Mouse (Mus musculus) frontal cortex, adult (tissue): ENCODE measurements around the gene Epha1.

ENCODE experiments used
- ATAC-seq: cut with Nextera tagmentation; 2 replicates; pipeline ENCODE4 v1.9.2; 2017; ENCODE audit warnings: mild to moderate bottlenecking, moderate library complexity, mixed read lengths; ENCODE audit not compliant: low TSS enrichment

The Epha1 gene

DNA sequence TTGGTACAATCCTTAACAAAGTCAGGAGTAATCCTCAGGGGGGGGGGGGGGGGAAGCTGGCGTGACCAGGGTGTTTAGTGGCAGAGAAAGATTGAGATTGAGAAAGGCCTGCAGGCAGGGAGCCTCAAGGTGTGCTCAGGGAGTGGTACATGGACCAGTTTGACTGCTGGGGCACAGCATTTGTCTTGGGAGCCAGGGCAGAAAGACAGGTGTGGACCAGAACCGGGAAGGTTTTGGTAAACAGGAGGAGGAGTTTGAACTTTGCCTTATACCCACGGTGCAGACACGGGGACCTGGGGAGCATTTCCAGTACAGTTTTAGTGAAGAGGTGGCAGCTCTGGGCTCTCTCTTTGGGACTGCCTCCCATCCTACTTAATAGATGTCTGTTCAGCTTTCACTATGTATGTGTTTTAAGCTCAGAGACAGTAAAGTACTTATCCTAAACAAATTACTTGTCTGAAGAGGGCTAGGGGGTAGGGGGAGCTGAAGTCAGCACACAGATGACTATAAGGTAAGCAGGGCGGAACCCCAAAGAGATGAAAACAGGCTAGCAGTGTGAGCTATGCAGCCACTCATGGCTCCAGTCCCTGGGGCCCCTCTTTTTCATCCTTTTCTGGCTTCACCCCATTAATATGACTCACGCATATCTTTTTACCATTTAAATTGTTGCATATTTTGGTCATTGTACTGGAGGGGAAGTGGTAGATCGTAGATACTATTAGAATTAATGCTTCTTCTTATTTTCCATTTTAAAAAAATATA lies 782 bp upstream of the Epha1 start:
- no peak for ATAC-seq

DNA sequence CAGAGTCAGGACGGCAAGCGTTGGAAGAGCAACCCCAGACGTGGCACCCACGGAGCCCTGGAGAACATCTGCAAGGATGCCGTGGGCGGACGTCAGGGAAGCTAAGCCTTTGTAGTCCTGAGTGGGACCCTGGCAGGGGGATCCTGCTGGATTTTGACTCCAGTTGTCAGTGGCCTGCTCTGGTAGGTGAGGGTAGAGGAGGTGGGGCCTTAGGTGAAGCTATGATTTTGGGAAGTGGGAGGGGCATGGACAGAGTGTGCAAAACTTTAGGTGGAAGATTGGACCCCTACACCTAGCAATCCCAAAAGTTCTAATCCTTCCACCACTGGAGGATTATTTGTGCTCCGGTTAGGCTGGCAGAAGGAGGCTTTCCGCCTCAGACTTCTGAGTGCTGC lies 650 bp downstream of the Epha1 start:
- ATAC-seq: no peak

DNA sequence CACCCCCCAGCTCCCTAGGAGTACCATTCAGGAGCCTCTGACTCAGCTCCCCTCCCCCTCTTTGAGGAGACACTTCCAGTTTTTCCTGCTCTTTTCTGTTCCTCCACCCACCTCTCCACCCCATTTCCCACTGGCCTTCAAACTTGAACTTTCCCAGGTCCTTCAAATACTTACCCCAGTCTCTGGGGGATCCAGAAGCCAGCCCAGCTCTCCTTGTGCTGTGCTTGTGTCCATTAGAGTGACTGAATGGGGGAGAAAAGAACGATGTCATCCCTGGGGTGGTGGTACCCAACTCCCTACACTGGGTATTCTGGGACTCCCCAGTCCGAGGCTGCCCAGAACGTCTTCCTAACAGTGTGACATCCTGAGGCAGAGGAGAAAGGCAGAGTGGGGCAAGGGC lies 1.1 kb downstream of the Epha1 start:
- no peak for ATAC-seq

DNA sequence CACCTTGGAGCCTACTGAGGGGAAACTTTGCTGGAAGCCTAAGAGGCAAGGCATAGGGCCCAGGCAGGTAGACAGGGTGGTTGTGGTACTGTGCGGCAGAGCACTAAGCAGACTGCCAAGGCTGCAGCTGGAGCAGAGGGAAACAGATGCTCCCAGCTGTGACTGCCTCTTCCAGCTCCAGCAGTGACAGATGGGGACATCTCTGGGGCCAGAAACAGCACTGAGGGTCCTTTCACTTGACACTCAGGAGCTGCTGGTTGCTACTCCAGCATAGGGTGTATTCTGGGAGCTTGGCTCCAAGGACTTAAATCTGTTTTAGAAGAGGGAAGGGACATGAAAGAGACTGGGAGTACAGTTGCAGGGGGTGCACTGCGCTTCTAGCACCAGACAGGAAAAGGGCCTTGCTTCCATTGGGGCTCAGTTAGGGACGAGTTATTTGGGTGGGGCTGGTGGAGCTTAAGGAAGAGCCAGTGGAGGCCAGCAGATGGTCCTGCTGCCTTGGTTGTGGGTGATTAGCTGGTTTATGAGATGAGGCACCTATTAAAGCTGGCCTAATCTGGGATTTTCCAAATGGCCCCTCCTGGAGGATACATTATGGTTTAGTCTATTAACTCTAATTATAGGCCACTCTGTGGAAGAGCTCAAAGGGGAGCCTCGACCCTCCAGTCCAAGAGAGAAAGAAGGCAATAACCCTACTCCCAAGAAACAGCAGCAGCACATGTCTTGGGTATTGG lies 2.3 kb downstream of the Epha1 start:
- peak; percentile 53 for ATAC-seq

DNA sequence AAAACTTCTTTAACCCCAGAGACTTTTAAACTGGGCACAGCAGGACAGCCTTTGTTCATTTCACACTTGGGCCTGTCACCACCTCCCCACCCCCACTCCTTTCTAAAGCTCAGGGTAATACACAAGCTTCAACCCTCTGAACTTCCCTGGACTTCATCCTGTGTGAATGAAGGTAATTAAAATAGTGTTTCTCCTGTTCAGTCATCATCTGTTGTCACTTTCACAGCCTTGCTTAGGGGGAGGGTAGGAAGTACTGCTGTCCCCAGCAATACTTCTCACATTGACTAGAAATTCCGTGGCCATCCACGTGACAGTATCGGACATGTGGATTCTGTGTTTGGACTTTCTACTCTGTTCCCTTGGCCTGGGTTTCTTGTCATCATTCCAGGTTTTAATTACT lies 3.2 kb downstream of the Epha1 start:
- ATAC-seq: no peak

DNA sequence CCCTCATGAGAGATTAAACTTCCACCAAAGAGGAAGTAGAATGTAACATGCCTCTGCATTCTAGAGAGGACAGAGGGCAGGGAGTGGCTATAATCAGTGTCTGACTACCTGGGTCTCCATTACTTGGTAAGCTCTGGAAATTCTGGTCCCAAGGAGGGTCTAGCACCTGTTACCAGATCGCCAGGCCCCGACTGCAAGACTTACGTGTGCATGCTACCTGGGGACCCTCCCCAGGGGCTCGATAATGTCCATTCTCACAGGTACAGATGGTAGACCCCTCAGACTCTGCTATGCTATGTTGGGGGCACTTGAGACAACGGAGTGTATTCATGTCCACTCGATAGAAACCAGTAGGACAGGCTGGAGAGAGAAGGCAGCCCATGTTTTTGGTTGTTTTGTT lies 7.9 kb downstream of the Epha1 start:
- ATAC-seq: no peak

DNA sequence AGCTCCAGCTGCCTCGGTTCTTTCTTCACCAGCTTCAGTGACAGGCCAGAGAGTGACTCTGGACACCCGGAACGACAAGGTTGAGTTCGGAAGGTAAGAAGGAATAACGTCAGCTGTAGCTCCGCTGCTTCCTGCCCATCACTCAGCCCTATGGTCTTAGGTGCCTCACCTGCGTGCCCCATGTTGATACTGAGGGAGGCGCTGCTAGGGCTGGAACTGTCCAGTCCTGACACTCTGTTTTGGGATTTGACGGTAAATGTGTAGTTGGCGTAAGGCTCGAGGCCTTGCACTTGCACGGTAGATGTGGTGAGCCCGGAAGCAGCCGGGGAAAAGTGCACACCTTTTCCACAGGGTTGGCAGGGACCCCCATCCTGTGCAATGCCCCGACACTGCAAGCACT lies 8.5 kb downstream of the Epha1 start:
- ATAC-seq: no peak

DNA sequence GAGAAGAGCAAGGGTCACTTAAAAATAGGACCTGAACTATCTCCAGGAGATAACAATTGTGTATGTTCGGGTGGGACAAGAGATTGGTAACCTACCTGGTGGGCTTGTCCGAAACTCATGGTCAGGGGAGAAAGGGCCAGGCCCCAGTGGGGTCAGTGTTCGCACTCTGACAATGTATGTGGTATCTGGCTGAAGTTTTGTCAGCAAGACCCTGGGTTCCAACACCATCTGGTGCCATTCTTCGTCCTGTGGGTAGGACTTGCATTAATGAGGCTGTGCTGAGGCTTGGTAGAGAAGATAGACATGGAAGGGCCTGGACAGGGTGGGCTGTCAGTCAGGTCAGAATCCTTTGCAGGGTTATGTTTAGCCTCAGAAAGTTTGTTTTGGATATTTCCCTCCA lies 9.0 kb downstream of the Epha1 start:
- no peak for ATAC-seq

DNA sequence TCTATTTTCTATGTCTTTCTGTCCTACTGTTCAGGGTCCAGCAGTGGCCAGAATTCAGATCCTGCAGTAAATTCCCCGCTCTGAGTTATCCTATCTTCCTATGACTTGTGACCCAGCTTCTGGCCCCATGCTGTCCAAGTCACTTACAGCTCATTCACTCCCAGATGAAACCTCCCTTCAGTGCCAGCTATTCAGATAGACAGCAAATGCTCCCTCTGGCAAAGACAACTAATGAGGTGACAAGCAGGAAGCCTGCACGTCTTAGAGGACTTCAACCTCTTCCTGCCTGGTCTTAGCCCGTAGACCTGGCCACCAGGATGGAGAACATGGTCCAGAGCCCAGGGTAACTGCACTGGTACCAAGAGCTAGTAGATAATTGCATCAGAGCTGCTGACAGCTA lies 10.1 kb downstream of the Epha1 start:
- ATAC-seq: no peak

DNA sequence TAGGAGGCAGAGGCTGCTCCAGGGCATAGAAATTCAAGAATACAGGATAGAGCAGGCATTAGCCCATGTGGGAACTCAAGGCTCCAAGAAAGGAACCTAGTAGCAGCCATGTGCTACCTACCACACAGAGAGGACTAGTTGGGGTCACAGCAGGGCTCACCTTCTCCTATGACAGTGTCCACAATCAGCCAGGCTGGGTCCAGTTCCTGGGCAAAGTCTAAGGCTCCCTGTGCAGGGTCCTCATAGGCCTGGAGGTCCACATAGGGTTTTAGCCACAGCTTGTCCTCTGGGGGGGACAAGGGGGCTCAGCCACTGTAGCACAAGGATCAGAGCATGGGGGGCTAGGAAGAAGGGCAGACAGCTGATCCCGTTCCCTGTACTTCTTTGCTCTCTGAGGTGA lies 10.6 kb downstream of the Epha1 start:
- no peak for ATAC-seq

DNA sequence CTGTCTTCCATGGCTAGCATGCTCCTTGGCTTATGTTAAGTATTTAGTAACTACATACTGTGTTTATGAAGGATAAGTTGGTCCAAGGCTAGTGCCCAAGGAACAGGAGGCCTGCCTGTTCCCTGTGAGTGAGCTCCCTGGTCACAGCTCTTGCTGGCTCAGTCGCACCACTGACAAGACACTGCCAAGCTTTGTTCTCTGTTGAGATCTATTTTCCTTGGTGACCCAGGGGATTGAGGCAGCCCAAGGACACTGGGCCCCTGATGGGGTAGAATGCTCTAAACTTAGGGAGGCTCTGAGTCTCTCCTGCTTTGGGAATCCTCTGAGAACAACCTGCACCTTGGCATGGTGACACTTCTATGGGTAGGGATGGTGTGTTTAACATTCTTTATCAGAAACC lies 11.0 kb downstream of the Epha1 start:
- 0 out of 2 replicates have a peak, but pooled peaks have one; percentile 11 for ATAC-seq

DNA sequence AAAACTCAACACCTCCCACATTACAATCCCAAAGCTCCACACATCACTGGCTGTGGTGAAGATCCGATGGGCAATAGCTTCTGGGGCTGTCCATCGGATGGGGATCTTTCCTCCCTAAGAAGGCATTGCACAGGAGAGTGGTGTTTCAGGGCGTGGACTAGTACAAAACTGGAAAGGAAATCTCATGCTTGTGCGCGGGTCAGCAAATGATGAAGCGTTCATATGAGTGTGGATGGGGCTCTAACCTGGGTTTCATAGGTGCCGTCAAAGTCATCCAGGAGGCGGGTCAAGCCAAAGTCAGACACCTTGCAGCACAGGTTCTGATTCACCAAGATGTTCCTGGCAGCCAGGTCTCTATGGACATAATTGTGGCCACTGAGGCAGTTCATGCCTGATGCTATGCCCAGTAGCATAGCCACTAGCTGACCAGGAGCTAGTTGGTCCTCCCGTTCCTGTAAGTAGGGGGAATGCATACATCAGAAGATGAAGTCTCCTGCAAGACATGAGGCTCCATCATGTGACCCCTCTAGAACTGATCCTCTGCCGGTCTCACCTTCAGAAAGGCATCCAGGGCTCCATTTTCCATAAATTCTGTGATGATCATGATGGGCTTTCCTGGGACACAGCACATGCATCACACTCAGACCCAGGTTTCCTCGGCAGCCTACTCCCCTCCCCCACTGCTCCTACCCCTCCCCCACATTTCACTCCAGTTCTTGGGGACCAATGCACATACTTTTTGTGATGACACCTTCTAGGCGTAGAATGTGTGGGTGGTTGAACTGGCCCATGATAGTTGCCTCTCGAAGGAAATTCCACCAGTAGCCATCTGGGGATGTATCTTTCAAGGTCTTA lies 11.8 kb downstream of the Epha1 start:
- no peak for ATAC-seq

DNA sequence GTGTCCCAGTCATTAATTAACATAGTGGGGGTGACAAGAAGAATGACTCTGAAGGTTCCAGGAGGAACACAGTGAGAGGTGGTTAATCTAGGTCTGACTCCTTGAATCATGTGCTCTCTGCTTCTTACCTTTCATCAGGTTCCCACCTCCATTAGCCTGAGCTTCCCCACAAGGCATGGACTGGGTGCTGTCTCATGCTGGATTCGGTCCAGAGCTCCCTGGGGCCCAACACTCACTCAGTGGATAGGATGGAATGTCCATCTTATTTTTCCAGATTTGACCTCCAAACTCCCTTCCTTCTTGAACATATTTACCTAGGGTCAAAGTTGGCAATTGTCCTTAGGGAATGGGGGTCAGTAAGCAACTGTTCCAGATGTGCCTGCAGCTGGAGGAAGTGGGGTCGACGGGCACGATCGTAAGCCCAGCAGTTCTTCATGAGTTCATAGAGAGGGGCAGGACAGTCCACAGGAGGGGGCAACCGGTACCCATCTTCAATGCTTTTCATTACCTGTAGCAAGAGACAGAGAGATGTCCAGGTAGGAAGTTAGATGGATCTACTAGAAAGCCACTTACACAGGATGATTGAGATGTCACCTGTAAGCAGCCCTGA lies 12.7 kb downstream of the Epha1 start:
- no peak for ATAC-seq

DNA sequence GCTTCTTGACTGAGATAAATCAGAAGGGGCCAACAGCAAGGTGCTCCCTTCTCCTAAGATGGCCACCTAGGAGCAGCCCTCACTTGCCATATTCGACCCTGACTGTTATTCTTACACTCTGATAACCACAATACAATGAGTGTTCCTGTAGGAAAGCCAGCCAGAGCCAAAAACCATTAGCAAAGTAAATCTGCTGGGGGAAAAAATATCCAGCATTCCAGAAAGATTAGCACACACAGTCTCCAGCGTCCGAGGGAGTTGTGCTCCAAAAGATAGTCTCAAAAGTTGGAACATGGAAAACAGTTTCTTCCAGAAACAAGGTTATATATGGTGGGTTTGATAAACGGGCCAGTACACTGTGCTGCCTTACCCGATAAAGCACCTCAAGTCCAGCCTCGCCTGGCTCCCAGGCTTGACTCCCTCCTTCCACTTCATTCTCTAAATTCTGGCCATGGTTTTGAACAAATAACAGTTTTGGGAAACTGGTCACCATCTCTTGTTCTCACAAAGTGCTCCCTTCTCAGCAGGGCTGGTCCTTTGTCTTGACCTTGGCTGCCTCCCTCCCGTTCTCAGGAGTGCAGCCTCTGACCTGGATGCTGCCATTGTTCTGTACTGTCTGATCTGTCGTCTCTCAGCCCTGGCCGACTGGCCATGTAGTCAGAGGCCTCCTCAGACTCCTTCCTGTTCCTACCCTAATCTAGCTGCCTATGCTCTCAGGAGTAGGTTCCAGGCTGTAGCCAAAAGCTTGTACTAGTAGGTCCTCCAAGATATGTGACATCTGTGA lies 13.5 kb downstream of the Epha1 start:
- no peak for ATAC-seq

DNA sequence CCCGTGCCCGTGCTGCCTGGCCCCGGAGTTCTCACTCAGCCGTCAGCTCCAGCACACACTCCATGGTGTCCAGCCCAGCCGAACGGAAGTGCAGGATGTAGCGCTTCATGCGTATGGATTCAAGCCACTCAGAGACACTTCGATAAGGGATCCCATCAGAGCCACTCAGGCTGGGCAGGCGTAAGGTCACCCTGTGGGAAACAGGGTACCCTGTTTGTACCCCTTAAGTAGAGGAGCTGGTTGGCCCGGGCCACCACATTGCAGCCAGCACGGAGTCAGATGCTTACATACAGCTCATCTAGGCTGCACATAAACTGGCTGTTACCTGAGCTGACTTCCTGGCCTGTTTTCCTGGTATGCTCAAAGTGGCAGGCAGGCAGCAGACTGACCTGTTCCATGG lies 14.2 kb downstream of the Epha1 start:
- ATAC-seq: no peak

DNA sequence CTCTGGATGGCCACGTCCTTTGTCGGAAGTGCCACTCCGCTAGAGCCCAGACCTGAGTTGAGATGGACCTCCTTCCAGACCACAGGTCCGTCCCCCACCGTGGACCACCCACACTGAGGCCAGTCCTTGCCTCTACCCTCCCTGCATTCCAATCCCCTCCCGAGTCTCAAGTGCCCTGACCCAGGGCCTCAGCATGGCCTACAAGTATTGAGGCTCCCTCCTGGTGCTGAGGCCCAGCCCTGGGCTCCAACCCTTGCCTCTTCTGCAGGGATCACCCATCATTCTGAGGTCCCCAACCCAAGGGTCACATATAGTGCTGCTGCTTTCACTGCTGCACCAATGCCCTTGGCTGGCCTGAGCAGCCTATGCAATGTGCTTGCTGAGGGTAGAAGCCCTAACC lies 15.2 kb downstream of the Epha1 start:
- ATAC-seq: no peak

DNA sequence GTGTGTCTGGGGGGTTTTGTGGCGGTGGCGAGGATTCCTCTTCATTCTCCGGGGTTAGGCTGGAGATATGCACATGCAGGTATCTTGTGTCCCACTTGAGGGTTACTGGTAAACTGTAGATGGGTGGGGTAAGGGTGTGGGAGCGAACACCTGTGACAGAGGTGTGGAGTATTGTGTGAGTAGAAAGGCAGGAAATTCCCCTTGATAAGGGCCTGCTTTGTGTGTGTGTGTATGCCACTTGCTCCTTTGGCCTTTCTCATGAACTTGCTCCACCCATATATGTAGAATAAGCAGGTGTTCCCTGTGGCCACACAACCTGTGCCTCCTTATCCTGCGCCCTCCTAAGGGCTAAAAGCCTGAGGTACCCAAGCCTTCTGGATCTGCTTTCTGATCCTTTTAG lies 16.2 kb downstream of the Epha1 start:
- no peak for ATAC-seq

DNA sequence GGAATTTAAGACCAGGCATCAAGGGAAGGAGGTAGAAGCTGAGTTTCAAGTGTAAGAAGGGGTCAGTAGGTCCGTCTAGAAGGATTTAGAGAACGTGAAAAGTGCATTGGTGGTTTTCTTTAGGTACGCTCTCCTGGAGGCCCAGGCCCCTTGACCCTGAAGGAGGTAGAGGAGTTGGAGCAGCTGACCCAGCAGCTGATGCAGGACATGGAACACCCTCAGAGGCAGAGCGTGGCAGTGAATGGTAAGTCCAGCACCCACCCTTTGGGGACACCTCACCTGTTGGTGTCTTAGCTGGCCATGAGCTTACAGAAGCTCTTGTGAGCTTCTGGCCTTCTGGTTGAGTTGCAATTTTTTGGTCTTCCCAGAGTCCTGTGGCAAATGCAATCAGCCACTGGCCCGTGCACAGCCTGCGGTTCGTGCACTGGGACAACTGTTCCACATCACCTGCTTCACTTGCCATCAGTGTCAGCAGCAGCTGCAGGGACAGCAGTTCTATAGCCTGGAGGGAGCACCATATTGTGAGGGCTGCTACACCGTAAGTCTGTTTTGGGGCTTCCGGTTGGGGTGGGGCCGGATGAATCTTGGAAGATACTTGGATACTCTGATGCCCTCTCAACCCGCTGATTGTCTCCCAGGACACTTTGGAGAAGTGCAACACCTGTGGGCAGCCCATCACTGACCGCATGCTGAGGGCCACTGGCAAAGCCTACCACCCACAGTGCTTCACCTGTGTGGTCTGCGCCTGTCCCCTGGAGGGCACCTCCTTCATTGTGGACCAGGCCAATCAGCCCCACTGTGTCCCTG lies 17.1 kb downstream of the Epha1 start:
- no peak for ATAC-seq

DNA sequence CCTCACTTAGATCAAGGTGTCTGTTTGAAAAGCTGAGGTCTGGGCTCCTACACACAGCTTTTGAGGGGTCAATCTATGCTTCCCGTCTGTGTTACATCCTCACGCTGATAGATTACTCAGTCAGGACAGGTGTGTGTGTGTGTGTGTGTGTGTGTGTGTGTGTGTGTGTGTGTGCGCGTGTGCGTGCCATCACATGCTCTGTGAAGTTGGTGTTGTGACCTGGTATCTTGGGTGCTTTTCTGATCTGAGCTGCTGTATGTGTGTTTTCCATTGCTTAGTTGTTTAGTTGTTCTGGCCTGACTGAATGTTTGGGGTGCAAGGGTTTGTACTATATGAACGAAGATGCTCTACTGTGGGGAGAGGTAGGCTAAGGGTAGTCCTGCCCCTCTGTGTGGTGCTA lies 17.7 kb downstream of the Epha1 start:
- ATAC-seq: no peak
